Mouse (Mus musculus) neural tube, embryonic 11.5 days (tissue): ENCODE results near the gene Apoc1. TPM values are rescaled to one million over a fixed set of nuclear protein-coding genes. Genes with fewer than 3 reads are reported as not detected.
A peak's percentile ranks its signal among the peaks of the same experiment; 100 is the strongest.

Source experiments
- ATAC-seq: fragments of 200-750 bp; cut with Nextera tagmentation; 2 replicates; pipeline ENCODE4 v1.8.0; 2017; ENCODE audit warnings: moderate number of reproducible peaks, mild to moderate bottlenecking, moderate TSS enrichment, moderate library complexity; ENCODE audit not compliant: insufficient read depth, low FRiP score, low TSS enrichment
- DNase-seq: peaks from one replicate; pipeline ENCODE4 v3.0.0-alpha.2; 2015; ENCODE audit warnings: low spot score
- H3K27ac ChIP-seq: fragments of 300-500 bp; sonication (generic); 2 replicates; pipeline ENCODE4 v1.5.1; 2014; ENCODE audit warnings: low read depth, mild to moderate bottlenecking, low read length
- H3K27me3 ChIP-seq: fragments of 300-500 bp; sonication (generic); 2 replicates; pipeline ENCODE4 v1.6.1; 2014; ENCODE audit warnings: mild to moderate bottlenecking, low read length, mixed read lengths; ENCODE audit not compliant: control insufficient read depth, insufficient read depth
- H3K36me3 ChIP-seq: fragments of 300-500 bp; sonication (generic); 2 replicates; pipeline ENCODE4 v1.6.1; 2014; ENCODE audit warnings: mild to moderate bottlenecking, low read length, moderate library complexity, mixed read lengths; ENCODE audit not compliant: control insufficient read depth, insufficient read depth
- H3K4me1 ChIP-seq: fragments of 300-500 bp; sonication (generic); 2 replicates; pipeline ENCODE4 v1.6.1; 2014; ENCODE audit warnings: low read length, mixed read lengths; ENCODE audit not compliant: control insufficient read depth, insufficient read depth
- H3K4me2 ChIP-seq: fragments of 300-500 bp; sonication (generic); 2 replicates; pipeline ENCODE4 v1.6.1; 2014; ENCODE audit warnings: low read depth, mild to moderate bottlenecking, moderate library complexity
- H3K4me3 ChIP-seq: fragments of 300-500 bp; sonication (generic); 2 replicates; pipeline ENCODE4 v1.5.1; 2014; ENCODE audit warnings: low read depth, low read length
- H3K9ac ChIP-seq: fragments of 300-500 bp; sonication (generic); 2 replicates; pipeline ENCODE4 v1.6.1; 2014; ENCODE audit warnings: mild to moderate bottlenecking, low read length
- H3K9me3 ChIP-seq: fragments of 300-500 bp; sonication (generic); 2 replicates; pipeline ENCODE4 v1.6.1; 2016; ENCODE audit warnings: low read length; ENCODE audit not compliant: control insufficient read depth
- WGBS: fragments of 180-500 bp; shearing (Covaris S2); extraction: QIAGEN DNeasy Blood & Tissue Kit; methylation state at CpG from one replicate; pipeline ENCODE4 v1.1.7; 2014; 5-methylcytosine and 5-hydroxymethylcytosine counted together
- polyA plus RNA-seq: library from polyadenylated mRNA; unstranded; fragments of >200 nt; fragmentation: Nextera tagmentation; extraction: Ambion mirVana; gene quantifications from 2 replicates; pipeline ENCODE4 v1.2.1, GENCODE M21; 2014

Gene Apoc1
- polyA plus RNA-seq, 1 experiment from 2014 or later: 3.4 TPM

DNA sequence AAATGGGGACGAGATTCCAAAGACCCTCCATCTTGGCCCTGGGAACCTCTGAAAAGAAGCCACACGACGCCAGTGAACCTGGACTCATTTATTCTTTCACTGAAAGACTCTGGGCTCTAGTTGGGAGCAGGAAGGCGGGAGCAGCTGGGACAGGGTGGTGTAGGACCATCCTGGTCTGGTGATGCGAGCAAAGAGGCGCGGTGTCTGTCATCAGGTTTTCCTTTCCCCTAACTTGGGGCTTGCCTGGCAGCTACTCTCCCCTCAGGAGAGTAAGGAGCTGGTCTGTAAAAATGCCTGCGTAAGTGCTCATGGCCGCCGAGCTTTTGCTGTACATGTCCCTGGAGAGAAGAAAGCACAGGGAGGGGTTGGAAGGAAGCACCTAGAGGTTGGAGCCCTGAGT lies 20.9 kb downstream of the Apoc1 start:
- Histone ChIP-seq H3K4me1 (no peaks in the 10 kb centered on the region), H3K4me2 (no peak overlapping the region), H3K9ac (no peak overlapping the region), H3K27ac (no peak overlapping the region), H3K9me3 (no peaks in the 10 kb centered on the region), H3K36me3 (no peaks in the 10 kb centered on the region), H3K4me3 (no peak overlapping the region), H3K27me3 (no peaks in the 10 kb centered on the region)
- ATAC-seq: no peak
- WGBS: 71% methylated on average over 10 of the region's 10 CpGs
- DNase-seq: no peak

DNA sequence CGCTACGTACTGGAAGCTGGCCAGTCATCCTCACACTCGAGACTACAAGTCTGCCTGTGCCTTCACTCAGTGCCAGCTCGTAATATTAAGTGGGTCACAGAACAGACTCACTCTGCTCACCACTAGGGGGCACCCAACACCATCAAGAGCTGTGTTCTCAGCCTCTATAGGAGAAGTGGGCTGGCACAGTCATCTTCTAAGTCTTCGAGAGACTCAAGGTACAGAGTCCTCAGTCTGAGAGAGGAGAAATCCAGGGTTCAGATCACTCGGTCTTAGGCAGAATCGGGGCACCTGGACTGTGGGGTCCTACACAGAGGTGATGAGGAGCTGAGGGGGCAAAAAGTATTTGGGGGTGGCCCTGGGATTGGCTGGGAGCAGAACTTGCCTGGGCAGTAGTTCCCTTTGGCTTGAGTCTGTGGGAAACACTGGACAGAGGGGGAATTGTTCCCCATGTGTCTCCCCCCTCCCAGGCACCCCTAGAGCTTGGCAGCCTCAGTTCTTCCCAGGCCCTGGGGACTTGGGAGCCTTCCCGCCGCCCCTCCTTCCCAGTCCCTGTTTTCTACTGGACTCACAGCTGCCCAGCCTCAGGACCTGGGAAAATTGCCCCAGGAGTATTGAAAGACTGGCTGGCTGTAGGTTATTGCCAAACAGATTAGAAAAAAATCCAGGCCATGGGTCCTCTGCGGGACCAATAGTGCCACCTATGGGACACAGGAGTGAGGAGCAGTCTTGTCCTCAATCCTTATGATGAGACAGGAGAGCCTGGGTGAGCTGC lies 23.3 kb downstream of the Apoc1 start:
- 9% methylated on average over 10 of the region's 10 CpGs for WGBS
- Histone ChIP-seq H3K9me3 (no peaks in the 10 kb centered on the region), H3K9ac (no peak overlapping the region), H3K4me2 (peak overlapping the region; percentile 29), H3K27ac (no peak overlapping the region), H3K27me3 (no peaks in the 10 kb centered on the region), H3K4me3 (no peak overlapping the region), H3K4me1 (peaks cover 6% of the 10 kb centered on the region), H3K36me3 (no peaks in the 10 kb centered on the region)
- DNase-seq: peak; percentile 87
- peak; percentile 58; the same call in 1 of the 2 replicates for ATAC-seq

DNA sequence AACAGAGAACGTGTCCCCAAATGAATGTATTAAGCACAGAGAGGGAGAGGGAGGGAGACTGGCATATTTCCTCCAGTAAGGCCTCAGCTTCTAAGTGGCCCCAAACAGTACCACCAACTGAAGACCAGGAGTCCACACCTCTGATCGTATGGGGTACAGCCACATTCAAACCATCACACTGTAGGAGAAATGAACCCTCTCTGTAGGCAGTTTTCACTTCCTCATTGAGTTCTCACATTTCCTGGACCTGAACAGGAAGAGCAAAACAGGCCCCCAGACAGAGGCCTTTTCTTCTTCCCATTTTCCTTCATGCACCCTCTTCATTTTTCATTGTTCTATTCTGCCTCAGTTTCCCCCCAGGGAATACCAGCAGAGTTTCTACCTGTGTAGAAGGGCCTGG lies 25.0 kb downstream of the Apoc1 start:
- Histone ChIP-seq H3K9me3 (no peaks in the 10 kb centered on the region), H3K27ac (no peak overlapping the region), H3K9ac (no peak overlapping the region), H3K4me2 (no peak overlapping the region), H3K36me3 (no peaks in the 10 kb centered on the region), H3K4me3 (no peak overlapping the region), H3K27me3 (no peaks in the 10 kb centered on the region), H3K4me1 (peaks cover 13% of the 10 kb centered on the region)
- 76% methylated on average over 2 of the region's 2 CpGs for WGBS
- ATAC-seq (no peak), DNase-seq (no peak)

DNA sequence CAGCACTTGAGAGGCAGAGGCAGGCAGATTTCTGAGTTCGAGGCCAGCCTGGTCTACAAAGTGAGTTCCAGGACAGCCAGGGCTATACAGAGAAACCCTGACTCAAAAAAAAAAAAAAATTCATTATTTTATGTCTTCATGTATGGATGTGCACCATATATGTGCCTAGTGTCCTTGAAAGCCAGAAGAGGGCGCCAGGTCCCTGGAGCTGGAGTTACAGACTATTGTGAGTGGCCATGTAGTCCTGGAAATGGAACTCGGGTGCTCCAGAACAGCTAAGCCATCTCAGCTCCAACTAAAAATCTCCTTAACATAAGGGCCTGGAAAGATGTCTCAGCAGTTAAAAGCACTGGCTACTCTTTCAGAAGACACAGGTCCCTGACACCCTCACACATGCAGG lies 25.7 kb downstream of the Apoc1 start:
- Histone ChIP-seq H3K9ac (no peak overlapping the region), H3K27me3 (no peaks in the 10 kb centered on the region), H3K4me3 (no peak overlapping the region), H3K4me2 (no peak overlapping the region), H3K9me3 (no peaks in the 10 kb centered on the region), H3K4me1 (peaks cover 13% of the 10 kb centered on the region), H3K36me3 (no peaks in the 10 kb centered on the region), H3K27ac (no peak overlapping the region)
- DNase-seq (no peak), ATAC-seq (no peak)
- WGBS: 66% methylated on average over 3 of the region's 3 CpGs

DNA sequence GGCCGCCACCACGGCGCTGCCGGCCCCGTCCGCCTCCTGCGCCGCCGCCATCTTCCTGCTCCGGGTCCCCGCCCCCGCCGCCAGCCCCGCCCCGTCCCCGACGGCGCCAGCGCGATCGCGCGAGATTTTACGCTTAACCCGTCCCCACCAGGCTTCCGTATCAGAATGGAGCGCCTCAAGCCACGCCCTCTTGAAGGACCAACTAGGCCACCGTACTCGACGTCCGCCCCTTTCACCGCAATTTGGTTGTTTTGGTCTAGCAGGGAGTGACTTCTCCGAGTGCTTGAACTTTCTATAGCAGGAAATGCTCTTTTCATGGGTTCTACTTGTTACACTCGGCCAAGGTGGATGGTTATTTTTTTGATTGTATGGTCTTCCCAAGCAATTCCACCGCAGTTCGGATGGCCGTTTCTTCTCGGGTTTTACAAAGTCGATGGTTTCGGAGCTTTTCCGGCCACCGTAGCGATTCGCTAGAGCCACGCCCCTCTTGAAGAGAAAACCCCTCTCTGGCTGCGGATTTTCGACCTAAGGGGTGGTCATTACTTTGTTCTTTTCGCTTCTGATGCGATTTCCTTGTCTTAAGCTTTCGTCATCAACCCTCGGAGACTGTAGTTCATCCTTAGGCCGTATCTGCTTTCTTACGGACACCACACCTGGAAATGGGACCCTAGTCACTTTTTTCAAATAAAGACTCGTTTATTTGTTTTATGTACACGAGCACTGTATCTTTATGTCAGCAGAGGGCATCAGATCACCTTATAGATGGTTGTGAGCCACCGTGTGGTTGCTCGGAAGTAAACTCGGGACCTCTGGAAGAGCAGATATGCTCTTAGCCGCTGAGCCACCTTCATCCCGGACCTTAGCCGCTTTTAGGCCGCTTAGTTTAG lies 27.3 kb downstream of the Apoc1 start, which contains the start of gene Clptm1:
Gene Clptm1, minus strand, starts transcription at position 79 of the 887 bp plus-strand sequence.
- under 1% methylated on average over 63 of the region's 63 CpGs for WGBS
- Histone ChIP-seq H3K9me3 (no peaks in the 10 kb centered on the region), H3K27ac (peak within 1 kb of the TSS; percentile 88), H3K27me3 (no peaks in the 10 kb centered on the region), H3K9ac (peak within 1 kb of the TSS; percentile 97), H3K4me2 (peak within 1 kb of the TSS; percentile 73), H3K4me3 (peak within 1 kb of the TSS; percentile 99), H3K36me3 (no peaks in the 10 kb centered on the region), H3K4me1 (peaks cover 13% of the 10 kb centered on the region)
- DNase-seq: peak; percentile 96
- peak; percentile 88 for ATAC-seq

DNA sequence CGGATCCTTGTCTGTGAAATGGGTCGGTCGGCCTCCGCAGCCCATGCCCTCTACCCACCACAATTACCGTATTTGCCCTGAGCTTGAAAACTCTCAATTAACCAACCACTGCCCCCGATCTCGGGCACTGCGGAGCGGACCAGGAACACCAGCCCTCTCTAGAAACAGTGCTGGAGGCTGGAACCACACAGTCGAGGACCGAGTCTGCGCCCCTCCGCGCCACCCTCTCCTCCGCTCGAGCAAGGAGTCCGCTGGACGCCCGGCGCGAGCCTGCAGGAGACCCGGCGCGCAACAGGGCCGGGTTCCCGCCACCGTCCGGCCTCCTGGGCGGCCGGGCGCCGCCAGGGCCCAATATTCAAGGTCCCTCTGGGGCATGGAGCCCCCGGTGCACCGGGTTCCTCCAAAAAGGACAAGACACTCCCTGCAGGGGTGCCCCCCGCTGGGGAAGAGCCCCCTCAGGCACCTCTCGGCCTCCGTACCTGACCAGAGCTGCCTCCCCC lies 28.0 kb downstream of the Apoc1 start:
- ATAC-seq (peak; percentile 60; the same call in 1 of the 2 replicates), DNase-seq (peak; percentile 14)
- peak overlapping the region; percentile 97 for H3K9ac ChIP-seq
- H3K36me3 ChIP-seq: no peaks in the 10 kb centered on the region
- no peaks in the 10 kb centered on the region for H3K9me3 ChIP-seq
- H3K4me3 ChIP-seq: peak overlapping the region; percentile 99
- peaks cover 13% of the 10 kb centered on the region for H3K4me1 ChIP-seq
- H3K27ac ChIP-seq: peak overlapping the region; percentile 46; the same call in 1 of the 2 replicates
- no peaks in the 10 kb centered on the region for H3K27me3 ChIP-seq
- WGBS: under 1% methylated on average over 37 of the region's 37 CpGs
- peak overlapping the region; percentile 62 for H3K4me2 ChIP-seq

DNA sequence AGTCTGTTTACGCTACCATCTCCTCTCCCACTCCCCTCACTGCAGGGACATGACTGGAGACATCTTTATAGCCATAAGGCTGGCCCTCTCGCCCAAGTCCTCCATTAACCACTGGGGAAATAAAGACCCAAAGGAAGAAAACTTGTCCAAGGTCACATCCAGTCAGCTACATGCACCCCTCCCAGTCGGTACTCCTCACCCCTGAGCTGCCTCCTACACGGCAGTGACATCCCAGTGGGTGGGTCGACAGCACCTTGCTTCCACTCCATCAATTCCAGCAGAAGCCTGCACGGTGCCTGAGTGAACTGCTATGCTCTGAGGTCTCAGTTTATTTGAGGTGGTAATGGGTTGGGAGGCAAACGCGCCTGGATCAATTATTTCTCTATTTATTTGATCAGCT lies 28.5 kb downstream of the Apoc1 start:
- Histone ChIP-seq H3K27ac (no peak overlapping the region), H3K36me3 (no peaks in the 10 kb centered on the region), H3K4me1 (peaks cover 13% of the 10 kb centered on the region), H3K4me3 (peak overlapping the region; percentile 99), H3K9ac (peak overlapping the region; percentile 97), H3K9me3 (no peaks in the 10 kb centered on the region), H3K27me3 (no peaks in the 10 kb centered on the region), H3K4me2 (peak overlapping the region; percentile 62)
- no peak for DNase-seq
- WGBS: 14% methylated on average over 8 of the region's 8 CpGs
- ATAC-seq: no peak

DNA sequence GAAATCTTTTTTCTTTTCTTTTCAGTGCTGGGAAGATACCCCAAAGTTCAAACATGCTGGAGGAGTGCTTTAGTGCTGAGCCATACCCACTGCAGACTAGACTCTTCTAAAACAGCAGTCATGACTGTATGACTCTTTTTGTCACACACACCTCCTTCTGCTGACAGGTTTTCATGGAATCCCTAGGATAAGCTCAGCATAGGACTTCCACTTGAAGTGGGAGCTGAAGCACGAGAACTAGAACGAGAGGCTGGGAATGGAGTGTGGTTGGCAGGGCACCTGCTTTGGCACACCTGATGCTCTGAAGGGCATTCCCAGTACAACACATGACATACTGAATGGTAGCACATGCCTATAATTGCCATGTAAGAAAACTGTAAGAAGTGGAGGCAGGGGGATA lies 39.8 kb downstream of the Apoc1 start:
- WGBS: 97% methylated on average over 2 of the region's 2 CpGs
- no peak for ATAC-seq
- no peak overlapping the region for H3K9ac ChIP-seq

More for the DNA sequence above, 39.8 kb downstream of the Apoc1 start:
- no peaks in the 10 kb centered on the region for H3K4me1 ChIP-seq
- no peaks in the 10 kb centered on the region for H3K27me3 ChIP-seq
- no peak overlapping the region for H3K4me3 ChIP-seq
- H3K4me2 ChIP-seq: no peak overlapping the region
- no peaks in the 10 kb centered on the region for H3K9me3 ChIP-seq
- no peak for DNase-seq
- H3K36me3 ChIP-seq: peaks cover 15% of the 10 kb centered on the region
- no peak overlapping the region for H3K27ac ChIP-seq
